In the genomic region with DNA sequence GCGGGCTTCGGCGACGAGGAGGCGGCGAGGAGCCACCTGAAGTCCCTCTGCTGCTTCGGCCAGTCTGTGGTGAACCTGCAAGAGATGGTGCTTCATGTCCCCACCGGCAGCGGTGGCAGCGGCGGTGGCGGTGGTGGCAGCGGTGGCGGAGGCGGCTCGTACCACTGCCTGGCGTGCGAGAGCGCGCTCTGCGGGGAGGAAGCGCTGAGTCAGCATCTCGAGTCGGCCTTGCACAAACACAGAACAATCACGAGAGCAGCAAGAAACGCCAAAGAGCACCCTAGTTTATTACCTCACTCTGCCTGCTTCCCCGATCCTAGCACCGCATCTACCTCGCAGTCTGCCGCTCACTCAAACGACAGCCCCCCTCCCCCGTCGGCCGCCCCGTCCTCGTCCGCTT, we compare ENCODE assay signal across 10 mouse cellular contexts.
DNase-seq lines count a peak whose midpoint lies in the region; ATAC-seq and TF ChIP-seq lines count a peak whose summit lies in the region.
"Had no signal": no experiment of that assay in that cellular context is flagged by ENCODE, and none has a peak within 500 bp of the region (broad histone marks: within the 10 kb centered on the region; RNA-seq: fewer than 3 reads in every experiment).

No protein-coding gene starts in this region.

- 72% methylated on average over 34 of the region's 37 CpGs for WGBS in kidney, embryonic 16.5 days
- 75% methylated on average over 37 of the region's 37 CpGs for WGBS in bone marrow, adult 2 months
- 79% methylated on average over 36 of the region's 37 CpGs for WGBS in forebrain, embryonic 13.5 days
- 73% methylated on average over 37 of the region's 37 CpGs for WGBS in midbrain, embryonic 12.5 days

- no peak for DNase-seq in kidney, postnatal 14 days
- DNase-seq in urinary bladder, adult 18-20 months (ENCODE audit: low spot score in 2 of 2), result no peak
- DNase-seq in urinary bladder, postnatal 14 days (ENCODE audit: low spot score), result no peak
- no peak for DNase-seq in cerebellum, postnatal 4 days (ENCODE audit: low spot score in 2 of 2)
- DNase-seq: kidney, postnatal 25 days had no signal

- H3K36me3 ChIP-seq in kidney, embryonic 16.5 days (ENCODE audit: insufficient read depth, low read length), result peaks cover 51% of the 10 kb centered on the region
- H3K36me3 ChIP-seq in forebrain, embryonic 13.5 days (ENCODE audit: poor library complexity, severe bottlenecking), result peaks cover 49% of the 10 kb centered on the region
- H3K36me3 ChIP-seq in midbrain, embryonic 12.5 days, result peaks cover 63% of the 10 kb centered on the region

- H3K4me1 ChIP-seq in kidney, embryonic 16.5 days (ENCODE audit: insufficient read depth, low read length), result no peaks in the 10 kb centered on the region
- H3K4me1 ChIP-seq in bone marrow, adult 2 months (ENCODE audit: control insufficient read depth, insufficient read depth, low read length), result no peaks in the 10 kb centered on the region
- H3K4me1 ChIP-seq in forebrain, embryonic 13.5 days, result no peaks in the 10 kb centered on the region
- no peaks in the 10 kb centered on the region for H3K4me1 ChIP-seq in midbrain, embryonic 12.5 days

- TF ChIP-seq POLR2A in bone marrow, adult 2 months (IDR thresholded peaks at IDR 0.05; ENCODE audit: borderline replicate concordance, control insufficient read depth, low read depth, low read length), result peak; percentile 6; the same call in 1 of the 2 replicates

- no peak for TF ChIP-seq CTCF in bone marrow, adult 2 months (IDR thresholded peaks at IDR 0.05; ENCODE audit: control insufficient read depth, insufficient read depth, low read length)

- peak overlapping the region; percentile 31; the same call in 1 of the 2 replicates for H3K9ac ChIP-seq in kidney, embryonic 16.5 days (replicated peaks; ENCODE audit: low read length)
- no peak overlapping the region for H3K9ac ChIP-seq in forebrain, embryonic 13.5 days
- H3K9ac ChIP-seq in midbrain, embryonic 12.5 days (replicated peaks), result no peak overlapping the region

- H3K9me3 ChIP-seq in kidney, embryonic 16.5 days (ENCODE audit: low read length), result peaks cover 20% of the 10 kb centered on the region
- H3K9me3 ChIP-seq in forebrain, embryonic 13.5 days (replicated peaks), result peaks cover 2% of the 10 kb centered on the region; the same call in 1 of the 2 replicates
- H3K9me3 ChIP-seq in midbrain, embryonic 12.5 days, result no peaks in the 10 kb centered on the region

- H3K27ac ChIP-seq in kidney, embryonic 16.5 days (ENCODE audit: low read length), result no peak overlapping the region
- no peak overlapping the region for H3K27ac ChIP-seq in bone marrow, adult 2 months (ENCODE audit: control insufficient read depth, insufficient read depth, low read depth, low read length, poor library complexity)
- H3K27ac ChIP-seq in forebrain, embryonic 13.5 days, result no peak overlapping the region
- H3K27ac ChIP-seq in midbrain, embryonic 12.5 days (replicated peaks), result 0 out of 2 replicates have a peak overlapping the region, but pooled peaks have one; percentile 30
- H3K27ac ChIP-seq: macrophage had no signal

- ATAC-seq in kidney, embryonic 16.5 days (ENCODE audit: low FRiP score, low TSS enrichment), result no peak
- no peak for ATAC-seq in forebrain, embryonic 13.5 days
- no peak for ATAC-seq in midbrain, embryonic 12.5 days (ENCODE audit: low FRiP score, low read depth)

- H3K27me3 ChIP-seq in kidney, embryonic 16.5 days (ENCODE audit: insufficient read depth, low read length), result no peaks in the 10 kb centered on the region
- no peaks in the 10 kb centered on the region for H3K27me3 ChIP-seq in forebrain, embryonic 13.5 days
- H3K27me3 ChIP-seq in midbrain, embryonic 12.5 days, result no peaks in the 10 kb centered on the region

- H3K4me3 ChIP-seq in kidney, embryonic 16.5 days (ENCODE audit: low read length), result peak overlapping the region; percentile 29
- no peak overlapping the region for H3K4me3 ChIP-seq in bone marrow, adult 2 months (replicated peaks; ENCODE audit: control insufficient read depth, low read depth, low read length)
- H3K4me3 ChIP-seq in forebrain, embryonic 13.5 days, result peak overlapping the region; percentile 3
- H3K4me3 ChIP-seq in midbrain, embryonic 12.5 days, result no peak overlapping the region

- H3K4me2 ChIP-seq in kidney, embryonic 16.5 days (replicated peaks; ENCODE audit: low read depth, low read length), result peak overlapping the region; percentile 45
- peak overlapping the region; percentile 42 for H3K4me2 ChIP-seq in forebrain, embryonic 13.5 days
- 0 out of 2 replicates have a peak overlapping the region, but pooled peaks have one; percentile 21 for H3K4me2 ChIP-seq in midbrain, embryonic 12.5 days (replicated peaks)

Comparison
In these comparisons a context has a peak if more than half of its experiments do, and no peak if none do; other contexts are left out.
1. H3K4me3 ChIP-seq: peak in kidney, embryonic 16.5 days (single experiment) and forebrain, embryonic 13.5 days (single experiment); none in bone marrow, adult 2 months (single experiment) and midbrain, embryonic 12.5 days (single experiment).
2. Peak in every context shown above with its lines, with median percentiles within 50 percentile points of each other: H3K4me2 ChIP-seq.